Mouse (Mus musculus) intestine, postnatal 0 days (tissue): ENCODE data around the gene Tnn. TPM values are rescaled to one million over a fixed set of nuclear protein-coding genes. Genes with fewer than 3 reads are reported as not detected.

ENCODE experiments used
- ATAC-seq: fragments of 200-750 bp; cut with Nextera tagmentation; 2 replicates; pipeline ENCODE4 v1.8.0; 2017; ENCODE audit warnings: mild to moderate bottlenecking, moderate TSS enrichment, moderate library complexity
- H3K27ac ChIP-seq: fragments of 300-500 bp; sonication (generic); 2 replicates; pipeline ENCODE4 v1.5.1; 2014; ENCODE audit warnings: mild to moderate bottlenecking, low read depth, low read length, moderate library complexity
- H3K27me3 ChIP-seq: fragments of 300-500 bp; sonication (generic); replicated peaks from 2 replicates; pipeline ENCODE4 v1.6.1; 2014; ENCODE audit warnings: low read length, mixed read lengths; ENCODE audit not compliant: control insufficient read depth, insufficient read depth
- H3K36me3 ChIP-seq: fragments of 300-500 bp; sonication (generic); 2 replicates; pipeline ENCODE4 v1.6.1; 2014; ENCODE audit warnings: mild to moderate bottlenecking, moderate library complexity; ENCODE audit not compliant: control insufficient read depth, insufficient read depth
- H3K4me1 ChIP-seq: fragments of 300-500 bp; sonication (generic); replicated peaks from 2 replicates; pipeline ENCODE4 v1.6.1; 2014; ENCODE audit warnings: antibody characterized with exemption, low read length, mixed read lengths; ENCODE audit not compliant: control insufficient read depth, insufficient read depth
- H3K4me2 ChIP-seq: fragments of 300-500 bp; sonication (generic); replicated peaks from 2 replicates; pipeline ENCODE4 v1.6.1; 2014; ENCODE audit warnings: low read depth, mild to moderate bottlenecking, moderate library complexity
- H3K4me3 ChIP-seq: fragments of 300-500 bp; sonication (generic); 2 replicates; pipeline ENCODE4 v1.5.1; 2014; ENCODE audit warnings: low read depth, low read length
- H3K9ac ChIP-seq: fragments of 300-500 bp; sonication (generic); 2 replicates; pipeline ENCODE4 v1.6.1; 2014; ENCODE audit warnings: mild to moderate bottlenecking, low read depth, low read length
- H3K9me3 ChIP-seq: fragments of 300-500 bp; sonication (generic); 2 replicates; pipeline ENCODE4 v1.6.1; 2016; ENCODE audit warnings: mixed run types; ENCODE audit not compliant: control insufficient read depth
- CTCF ChIP-seq: sonication (generic); IDR thresholded peaks from 2 replicates; pipeline ENCODE4 v1.5.1; 2016; ENCODE audit warnings: low read depth, mild to moderate bottlenecking, control low read depth, antibody characterized with exemption, moderate library complexity
- WGBS: fragments of 180-500 bp; shearing (Covaris S2); extraction: QIAGEN DNeasy Blood & Tissue Kit; methylation state at CpG from one replicate; pipeline ENCODE4 v1.1.7; 2014; 5-methylcytosine and 5-hydroxymethylcytosine counted together
- polyA plus RNA-seq: library from polyadenylated mRNA; unstranded; fragments of >200 nt; fragmentation: Nextera tagmentation; extraction: Ambion mirVana; gene quantifications from 2 replicates; pipeline ENCODE4 v1.2.1, GENCODE M21; 2015

The Tnn gene
- 1.9 and 2.0 TPM in 2 replicates for polyA plus RNA-seq

DNA sequence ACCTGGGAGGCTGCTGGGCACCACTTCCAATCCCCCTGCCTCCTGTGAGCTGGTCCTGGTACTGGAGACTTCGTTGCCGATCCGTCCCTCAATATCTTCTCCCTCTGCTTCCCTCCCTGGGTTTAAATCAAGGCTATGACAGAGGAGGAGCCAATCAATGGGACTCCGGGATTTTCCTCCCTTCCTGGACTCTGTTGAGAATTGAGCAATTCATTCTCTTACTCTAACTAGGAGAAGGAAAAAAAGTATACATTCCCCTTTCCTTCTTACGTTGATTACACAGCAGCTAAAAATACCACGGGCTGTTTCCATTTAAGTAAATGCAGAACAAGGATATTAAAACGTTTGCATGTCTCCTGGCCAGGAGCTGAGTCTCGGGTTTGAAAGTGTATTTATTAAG, at the start of gene Tnn:
TSS of gene Tnn (minus strand) at position 101 of the 400 bp plus-strand sequence.
- Histone ChIP-seq H3K27me3 (no peaks in the 10 kb centered on the region), H3K4me3 (no peak within 1 kb of the TSS), H3K4me2 (peak within 1 kb of the TSS; percentile 24; the same call in 1 of the 2 replicates), H3K9me3 (no peaks in the 10 kb centered on the region), H3K4me1 (no peaks in the 10 kb centered on the region), H3K9ac (no peak within 1 kb of the TSS), H3K27ac (no peak within 1 kb of the TSS), H3K36me3 (no peaks in the 10 kb centered on the region)
- 53% methylated on average over 8 of the region's 8 CpGs for WGBS
- ATAC-seq, result no peak
- TF ChIP-seq CTCF, result no peak

DNA sequence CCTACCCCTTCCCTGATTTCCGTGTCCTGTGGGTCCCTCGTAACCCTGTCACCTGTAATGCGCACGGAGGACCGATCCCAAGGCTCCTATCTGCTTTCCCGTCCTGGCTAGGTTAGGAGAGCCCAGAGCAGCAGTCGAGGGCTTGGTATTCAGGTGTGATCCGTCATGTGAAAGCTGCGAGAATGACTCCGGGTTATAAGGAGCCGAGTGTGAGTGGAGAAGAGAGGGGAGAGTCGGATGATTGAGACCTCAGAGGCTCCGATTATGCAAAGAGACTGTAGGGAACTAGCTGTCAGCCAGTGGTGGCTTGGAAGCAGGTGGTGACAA, 41.9 kb upstream of the Tnn start:
- ATAC-seq, result peak; percentile 50

DNA sequence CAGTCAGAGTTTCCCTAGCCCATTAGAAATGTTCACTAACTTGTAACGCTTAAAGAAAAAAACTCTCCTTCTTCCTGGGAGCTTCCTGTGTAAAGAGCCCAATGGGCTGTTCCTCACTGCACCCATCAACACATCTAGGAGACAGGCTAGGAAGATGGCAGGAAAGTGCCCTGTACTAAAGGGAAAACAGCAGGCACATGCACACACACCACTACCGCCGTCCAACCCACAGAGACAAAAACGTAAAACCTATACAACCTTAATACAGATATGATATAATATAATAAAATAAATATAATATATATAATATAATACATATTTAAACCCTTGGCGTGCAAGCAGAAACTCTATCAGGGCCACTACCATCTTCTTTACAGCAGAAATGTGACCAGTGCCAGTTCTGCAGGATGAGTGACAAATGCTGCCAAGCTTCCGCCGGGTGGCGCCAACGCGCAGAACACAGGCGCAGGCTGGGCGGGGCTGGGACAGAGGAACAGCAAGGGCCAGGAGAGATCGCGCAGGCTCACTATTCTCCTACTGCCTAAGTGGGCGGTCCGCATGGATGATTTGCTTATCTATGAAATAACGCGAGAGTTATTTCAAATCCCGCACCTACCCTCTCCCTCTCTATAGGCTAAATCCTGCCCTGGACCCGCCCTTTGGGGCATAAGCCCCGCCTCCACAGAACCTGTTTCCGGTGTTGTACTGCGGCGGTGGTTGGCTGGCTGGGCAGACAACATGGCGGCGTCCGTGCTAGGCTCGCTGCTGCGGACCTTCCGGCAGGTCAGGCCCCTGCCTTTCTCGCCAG, 41.4 kb upstream of the Tnn start, which contains the start of gene Mrps14:
TSS of gene Mrps14 (plus strand) at position 687 of the 808 bp plus-strand sequence.
- peak within 1 kb of the TSS; percentile 86 for H3K4me3 ChIP-seq
- no peaks in the 10 kb centered on the region for H3K9me3 ChIP-seq
- H3K27me3 ChIP-seq, result no peaks in the 10 kb centered on the region

More for the DNA sequence above, 41.9 kb upstream of the Tnn start:
- Histone ChIP-seq H3K36me3 (peaks cover 16% of the 10 kb centered on the region; the same call in 1 of the 2 replicates), H3K4me3 (peak overlapping the region; percentile 86), H3K4me2 (peak overlapping the region; percentile 80), H3K27me3 (no peaks in the 10 kb centered on the region), H3K9me3 (no peaks in the 10 kb centered on the region), H3K27ac (peak overlapping the region; percentile 76), H3K9ac (peak overlapping the region; percentile 85), H3K4me1 (no peaks in the 10 kb centered on the region; the same call in 1 of the 2 replicates)
- WGBS, result under 1% methylated on average over 13 of the region's 13 CpGs
- no peak for TF ChIP-seq CTCF

DNA sequence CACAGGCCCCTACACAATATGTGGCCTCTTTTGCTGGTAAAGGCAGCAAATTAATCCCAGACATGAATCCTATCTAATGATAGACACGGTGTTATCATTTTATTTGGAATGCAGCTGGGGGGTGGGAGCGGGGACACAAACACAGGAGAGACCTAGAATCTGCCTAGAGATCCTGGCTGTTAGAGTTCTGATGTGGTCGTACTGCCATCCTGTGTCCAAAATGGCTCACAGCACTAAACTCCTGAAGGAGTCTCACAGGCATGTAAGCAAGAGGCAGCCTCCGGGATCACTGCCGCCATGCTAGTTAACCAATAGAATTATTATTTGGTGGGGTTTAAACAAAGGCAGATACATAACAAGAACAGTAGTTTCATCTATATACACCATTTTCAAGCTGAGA, 31.1 kb upstream of the Tnn start:
- peak; percentile 87 for TF ChIP-seq CTCF
- no peaks in the 10 kb centered on the region for H3K36me3 ChIP-seq
- no peak overlapping the region for H3K4me3 ChIP-seq
- no peak overlapping the region for H3K4me2 ChIP-seq
- H3K27ac ChIP-seq, result no peak overlapping the region
- no peak overlapping the region for H3K9ac ChIP-seq
- 0 out of 2 replicates have a peak, but pooled peaks have one; percentile 43 for ATAC-seq
- H3K4me1 ChIP-seq, result no peaks in the 10 kb centered on the region
- H3K9me3 ChIP-seq, result no peaks in the 10 kb centered on the region
- WGBS, result 17% methylated on average over 5 of the region's 5 CpGs
- H3K27me3 ChIP-seq, result no peaks in the 10 kb centered on the region

More for the DNA sequence above, 41.4 kb upstream of the Tnn start, which contains the start of gene Mrps14:
- Histone ChIP-seq H3K4me2 (peak within 1 kb of the TSS; percentile 80), H3K36me3 (peaks cover 12% of the 10 kb centered on the region; the same call in 1 of the 2 replicates), H3K27ac (peak within 1 kb of the TSS; percentile 76), H3K9ac (peak within 1 kb of the TSS; percentile 85), H3K4me1 (no peaks in the 10 kb centered on the region; the same call in 1 of the 2 replicates)
- WGBS, result 5% methylated on average over 31 of the region's 31 CpGs
- TF ChIP-seq CTCF, result peak; percentile 93
- peak; percentile 100 for ATAC-seq

DNA sequence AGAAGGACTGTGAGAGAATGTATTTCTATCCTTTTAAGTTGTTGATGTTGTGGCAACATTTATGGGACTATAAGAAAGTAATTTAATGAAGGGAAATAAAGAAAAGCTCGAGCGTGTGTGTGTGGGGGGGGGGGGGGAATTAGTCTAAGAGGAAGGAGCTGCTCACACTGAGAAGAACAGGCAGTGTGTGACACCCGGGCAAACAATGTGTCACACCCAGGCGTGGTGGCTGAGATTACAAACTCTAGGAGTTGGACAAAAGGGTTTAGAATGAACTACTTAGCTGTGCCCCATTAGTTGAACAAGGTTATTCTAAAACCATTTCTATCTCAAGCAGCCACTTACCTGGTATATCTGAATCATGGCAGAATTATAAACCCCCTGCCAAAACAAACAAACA, 27.8 kb upstream of the Tnn start:
- Histone ChIP-seq H3K4me3 (no peak overlapping the region), H3K27ac (no peak overlapping the region), H3K4me1 (no peaks in the 10 kb centered on the region), H3K4me2 (no peak overlapping the region), H3K9ac (no peak overlapping the region), H3K9me3 (no peaks in the 10 kb centered on the region), H3K36me3 (no peaks in the 10 kb centered on the region), H3K27me3 (no peaks in the 10 kb centered on the region)
- WGBS, result 62% methylated on average over 4 of the region's 4 CpGs
- no peak for TF ChIP-seq CTCF
- no peak for ATAC-seq

DNA sequence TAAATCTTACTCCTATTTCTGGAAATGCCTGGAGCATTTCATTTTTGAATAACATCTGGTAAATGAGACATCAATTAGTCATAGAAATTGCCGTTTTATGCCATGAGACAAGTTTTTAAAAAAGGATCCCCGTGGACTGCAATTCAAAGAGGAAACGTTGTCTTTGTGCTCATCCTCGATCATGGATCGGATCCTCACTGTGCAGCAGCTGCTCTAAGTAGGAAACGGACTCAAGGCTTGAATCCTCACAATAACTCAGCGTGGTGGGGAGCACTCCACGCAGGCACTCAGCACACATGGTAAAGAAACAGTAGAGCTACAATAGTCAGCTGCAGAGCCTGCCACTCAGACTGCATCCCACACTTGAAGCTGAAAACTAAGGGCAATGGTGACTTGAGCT, 23.5 kb upstream of the Tnn start:
- Histone ChIP-seq H3K9ac (no peak overlapping the region), H3K36me3 (no peaks in the 10 kb centered on the region), H3K27me3 (no peaks in the 10 kb centered on the region), H3K4me2 (no peak overlapping the region), H3K27ac (no peak overlapping the region), H3K4me1 (no peaks in the 10 kb centered on the region), H3K9me3 (no peaks in the 10 kb centered on the region), H3K4me3 (no peak overlapping the region)
- ATAC-seq, result no peak
- no peak for TF ChIP-seq CTCF
- 77% methylated on average over 8 of the region's 8 CpGs for WGBS
